Mouse (Mus musculus) layer of hippocampus, postnatal 36 days (tissue): ENCODE measurements around the gene Slc5a1. TPM values are rescaled to one million over a fixed set of nuclear protein-coding genes. Genes with fewer than 3 reads are reported as not detected.

Experiments
- DNase-seq, 2 experiments: peaks; one replicate each; pipeline ENCODE4 v3.0.0; 2022
- total RNA-seq, 2 experiments: library from RNA; stranded (reverse); gene quantifications; 2 replicates each; pipeline ENCODE4 v1.2.3; 2021

The Slc5a1 gene
- total RNA-seq, 2 experiments from 2014 or later = 0.12 TPM; not detected in 1

DNA sequence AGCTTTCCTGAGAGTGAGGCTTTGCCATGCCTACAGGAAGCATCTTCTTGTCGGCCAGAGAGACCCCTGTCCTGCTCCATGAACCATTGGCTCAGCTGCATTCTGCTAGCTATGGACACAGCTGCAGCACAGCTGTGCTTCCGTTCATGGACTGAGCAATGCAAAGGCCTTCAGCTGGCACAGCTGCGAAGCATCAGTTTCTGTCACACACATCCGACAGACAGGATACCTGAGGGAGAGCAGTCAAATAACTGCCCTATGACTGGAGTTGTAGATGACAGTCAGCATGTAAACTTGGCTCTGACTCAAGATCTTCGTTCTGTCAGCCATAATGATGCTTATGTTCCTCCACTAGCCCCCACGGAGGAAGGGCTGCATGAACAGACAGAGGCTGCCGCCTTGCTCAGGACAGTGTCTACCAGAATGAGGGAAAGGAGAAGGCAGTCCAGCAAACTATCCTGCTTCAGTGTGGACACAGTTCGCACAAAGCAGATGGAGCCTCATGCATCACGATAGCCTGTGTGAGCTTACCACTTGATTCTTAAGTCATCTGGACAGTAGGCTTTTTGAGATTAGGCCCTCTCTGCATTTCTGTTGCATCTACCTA is 91.3 kb downstream of the Slc5a1 start:
- no peak for DNase-seq

DNA sequence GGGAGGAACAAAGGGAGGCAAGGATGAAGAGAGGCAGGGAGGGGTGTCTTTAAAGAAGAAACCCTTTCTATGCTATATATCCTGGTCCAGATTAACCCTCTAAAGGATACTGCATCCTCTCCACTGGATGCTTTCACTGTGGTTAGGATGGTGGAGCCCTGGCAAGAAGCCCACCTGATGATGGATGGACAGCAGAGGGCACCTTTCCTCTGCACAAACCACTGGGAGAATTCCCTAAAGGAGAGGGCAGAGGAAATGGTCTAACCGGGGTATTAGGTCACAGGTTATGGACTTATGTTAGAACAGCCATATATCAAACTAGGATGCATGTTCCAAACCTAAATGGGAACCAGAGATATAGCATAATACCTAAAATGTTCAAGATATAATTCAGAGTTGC is 96.1 kb downstream of the Slc5a1 start:
- no peak for DNase-seq

DNA sequence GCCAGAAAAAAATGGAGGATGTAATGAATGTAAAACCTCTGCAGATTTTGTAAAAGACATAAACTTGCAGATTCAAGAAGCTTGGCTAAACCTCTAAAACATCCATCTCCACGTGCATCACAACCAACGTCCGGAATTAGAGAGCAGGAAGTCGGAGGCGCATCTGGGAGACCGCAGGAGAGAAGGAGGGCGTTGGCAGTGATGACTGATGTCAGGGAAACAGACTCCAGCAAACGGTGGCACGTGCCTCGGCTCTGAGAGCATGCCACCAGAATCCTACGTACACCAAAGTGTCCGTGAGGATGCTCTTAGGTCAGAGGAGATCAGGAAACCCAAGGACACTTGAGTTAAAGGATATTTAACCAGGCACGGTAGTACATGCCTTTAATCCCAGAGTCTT is 97.7 kb downstream of the Slc5a1 start:
- DNase-seq = no peak

DNA sequence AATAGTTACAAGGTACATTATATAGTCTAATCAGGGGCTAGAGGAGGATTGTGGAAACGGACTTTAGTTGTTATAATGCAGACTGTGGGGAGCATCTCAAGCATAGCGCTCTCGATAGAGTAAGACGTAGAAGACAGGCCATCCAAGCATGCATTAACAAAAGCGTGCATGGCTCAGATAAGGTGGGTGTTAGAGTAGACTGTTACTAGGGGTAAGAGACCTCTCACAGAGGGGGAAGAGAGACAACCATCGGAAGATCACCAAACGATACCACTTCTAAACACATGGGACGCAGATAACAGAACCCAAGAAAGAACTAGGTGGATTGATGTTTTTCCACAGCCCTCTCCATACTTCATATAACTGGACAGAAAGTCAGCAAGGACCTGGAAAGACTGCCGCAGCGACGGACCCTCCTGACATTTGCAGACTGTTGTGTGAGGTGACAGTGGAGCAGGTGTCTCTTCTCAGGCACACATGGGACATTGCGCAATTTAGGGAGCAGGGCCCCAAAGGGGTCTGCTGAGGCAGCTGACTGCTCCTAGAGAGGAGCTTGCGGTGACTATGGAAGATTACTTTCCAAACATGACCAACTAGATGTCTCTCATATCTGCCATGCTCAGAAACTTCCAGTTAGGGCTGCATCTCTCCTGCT is 98.6 kb downstream of the Slc5a1 start:
- no peak for DNase-seq

DNA sequence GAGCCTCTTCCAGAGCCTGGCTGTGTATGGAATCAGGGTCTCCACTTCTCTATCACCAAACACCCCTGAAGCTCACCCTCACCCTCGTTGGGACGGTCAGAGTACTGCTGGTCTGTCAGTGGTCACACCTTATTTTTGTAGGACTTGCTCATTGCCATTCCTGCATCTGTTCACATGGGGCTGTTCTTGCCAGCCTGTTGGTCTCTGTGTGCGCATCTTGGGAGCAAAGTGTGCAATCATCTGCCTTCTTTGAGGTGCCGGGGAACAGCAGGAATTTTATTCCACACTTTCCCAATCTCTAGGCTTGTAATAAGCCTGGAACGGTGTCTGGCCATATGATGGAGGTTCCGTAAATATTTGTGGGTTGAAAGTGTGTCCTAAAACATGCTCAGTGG is 99.1 kb downstream of the Slc5a1 start:
- DNase-seq = no peak

DNA sequence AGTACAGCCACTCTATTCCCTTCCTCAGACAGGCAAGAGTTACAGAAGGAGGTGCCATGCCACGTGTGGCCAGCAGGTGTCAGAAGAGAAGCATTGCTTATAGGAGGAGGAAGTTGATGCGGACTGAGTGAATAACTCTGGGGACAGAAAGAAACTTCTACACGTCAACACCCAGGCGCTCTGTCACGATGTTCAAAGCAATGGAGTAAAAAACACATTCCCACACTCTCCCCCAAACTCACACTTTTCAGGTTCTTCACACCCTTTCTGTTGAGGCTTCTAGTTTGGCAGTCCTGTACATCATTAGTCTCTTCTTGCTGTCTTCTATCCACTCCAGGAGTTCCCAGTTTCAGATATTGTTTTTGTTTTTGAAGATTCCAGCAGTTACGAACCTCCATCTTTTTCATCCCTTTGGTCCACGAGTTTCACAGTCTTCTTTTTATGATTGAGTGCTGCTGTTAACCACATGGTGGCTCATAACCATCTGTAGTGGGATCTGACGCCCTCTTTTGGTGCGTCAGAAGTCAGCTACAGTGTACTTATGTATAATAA is 99.7 kb downstream of the Slc5a1 start:
- DNase-seq = peak; percentile 73 to 78

DNA sequence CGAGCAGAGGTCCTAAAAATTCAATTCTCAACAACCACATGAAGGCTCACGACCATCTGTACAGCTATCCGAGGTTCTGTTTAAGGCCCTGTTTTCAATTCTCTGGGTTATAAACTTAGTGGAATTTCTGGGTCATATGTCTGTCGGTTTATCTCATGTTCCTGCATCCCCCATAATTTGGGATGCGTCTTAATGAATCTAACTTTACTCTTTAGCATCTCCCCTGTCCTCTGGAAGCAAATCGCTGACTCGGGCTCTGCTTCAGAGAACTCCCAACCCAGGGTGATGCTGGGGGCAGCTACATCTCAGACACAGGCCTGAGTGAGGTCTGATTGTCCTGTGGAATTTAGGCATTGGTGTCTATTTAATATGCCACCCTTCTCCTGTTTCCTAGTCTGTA is 100.3 kb downstream of the Slc5a1 start:
- DNase-seq = no peak

DNA sequence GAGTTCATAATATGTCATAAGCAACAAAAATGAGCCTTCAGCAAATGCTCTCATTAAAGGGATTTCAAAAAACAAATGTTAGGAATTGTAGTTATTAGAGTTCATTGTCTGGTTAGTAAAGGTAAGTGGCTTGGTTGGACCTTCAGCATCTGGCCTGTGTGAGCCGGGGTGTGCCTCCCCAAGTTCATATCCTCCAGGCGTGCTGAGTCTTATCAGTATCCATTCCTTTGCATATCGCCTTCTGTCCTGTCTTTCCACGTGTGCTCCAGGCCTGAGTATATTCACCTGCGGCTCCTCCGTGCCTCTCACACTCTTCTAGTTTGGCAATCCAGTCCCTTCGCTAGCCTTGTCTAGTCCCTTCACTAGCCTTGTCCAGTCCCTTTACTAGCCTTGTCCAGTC is 102.3 kb downstream of the Slc5a1 start:
- no peak for DNase-seq

DNA sequence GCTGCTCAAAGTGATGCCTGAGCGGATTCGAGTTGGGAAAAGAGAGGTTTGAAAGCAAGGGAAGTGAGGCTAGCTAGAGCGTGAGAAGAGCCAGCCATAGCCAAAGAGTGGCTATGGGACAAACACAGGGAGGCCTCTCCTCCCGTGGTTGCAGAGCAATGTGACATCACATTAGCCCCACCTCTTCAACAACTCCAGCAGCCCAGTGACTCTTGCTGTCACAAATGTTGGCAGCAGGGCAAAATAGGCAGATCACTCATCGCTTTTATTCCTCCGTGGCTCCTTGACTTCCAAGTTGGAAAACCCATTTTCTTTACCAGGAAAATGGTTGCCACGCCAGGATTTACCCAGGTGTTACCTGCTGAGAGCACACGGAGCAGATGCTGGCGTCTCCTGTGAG is 103.1 kb downstream of the Slc5a1 start:
- no peak for DNase-seq

DNA sequence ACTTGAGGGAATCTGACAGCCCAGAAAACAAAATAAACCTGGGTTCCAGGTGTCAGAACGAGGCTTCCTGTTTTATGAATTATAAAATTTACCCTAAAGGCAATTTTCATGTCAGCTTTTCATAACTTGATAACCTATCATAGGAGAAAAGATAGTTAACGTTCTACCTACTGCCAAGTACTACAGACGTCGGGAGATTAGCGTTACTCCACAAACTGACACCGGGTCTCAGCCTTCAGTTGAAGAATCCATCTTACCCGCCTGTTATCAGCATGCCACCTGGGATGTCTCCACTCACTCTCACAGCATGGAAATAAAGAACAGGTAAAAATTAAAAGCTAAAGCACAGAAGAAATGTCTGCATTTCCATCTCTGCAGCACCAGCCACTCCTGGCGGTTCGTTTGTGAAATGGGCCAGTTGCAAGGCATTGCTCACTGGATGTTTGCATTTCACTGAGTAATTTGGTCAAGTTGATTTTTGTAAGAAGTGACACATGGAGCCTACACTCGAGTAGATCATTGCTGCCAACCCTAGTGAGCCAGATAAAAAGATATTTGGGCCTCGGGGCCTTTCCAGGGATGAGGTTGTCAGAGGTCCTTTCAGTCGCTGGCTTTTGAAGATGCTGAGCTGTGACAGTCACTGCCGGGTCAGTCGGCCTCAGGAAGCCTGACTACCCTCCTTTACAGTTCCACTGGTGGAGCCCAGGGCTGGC is 104.7 kb downstream of the Slc5a1 start:
- DNase-seq = no peak

DNA sequence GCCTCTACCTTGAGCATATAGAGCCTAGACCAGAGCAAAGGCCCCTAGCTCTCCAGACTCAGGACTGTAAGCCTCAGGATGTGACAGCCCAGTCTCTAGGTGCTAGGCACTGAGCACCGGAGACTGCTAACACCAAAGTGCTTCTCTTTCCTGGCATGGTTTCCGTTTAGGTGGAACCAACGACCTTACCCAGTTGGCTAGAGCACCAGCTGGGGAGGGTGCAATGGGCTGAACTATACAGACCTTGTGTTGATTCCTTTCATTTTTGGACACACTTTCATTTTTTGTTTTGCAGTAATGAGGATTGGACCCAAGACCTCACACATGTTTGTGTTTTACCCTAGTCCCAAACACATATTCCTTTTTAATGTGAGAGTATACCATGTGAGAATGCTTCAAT is 106.5 kb downstream of the Slc5a1 start:
- DNase-seq = no peak

DNA sequence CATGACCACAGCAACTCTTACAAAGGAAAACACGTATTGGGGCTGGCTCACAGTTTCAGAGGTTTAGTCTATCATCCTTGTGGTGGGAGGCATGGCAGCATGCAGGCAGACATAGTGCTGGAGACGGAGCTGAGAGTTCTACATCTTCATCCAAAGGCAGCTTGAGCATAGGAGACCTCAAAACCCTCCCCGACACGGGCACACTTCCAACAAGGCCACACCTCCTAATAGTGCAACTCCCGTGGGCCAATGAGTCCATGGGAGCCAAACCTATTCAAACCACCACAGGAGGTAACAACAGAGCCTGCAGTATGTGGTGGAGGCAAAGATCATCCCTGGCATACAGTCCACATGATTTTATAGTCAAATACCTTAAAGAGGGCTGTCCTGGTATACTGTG is 107.2 kb downstream of the Slc5a1 start:
- DNase-seq = no peak

Other genes starting within 250 kb of the Slc5a1 start
- 10 to 100 TPM; 54.6 to 58.2 TPM for gene Prr14l, start 250.0 kb upstream of the Slc5a1 start, total RNA-seq
- gene Depdc5, start 240.5 kb upstream of the Slc5a1 start, total RNA-seq = 10 to 100 TPM; 64.3 to 69.0 TPM
- 1,000 to 10,000 TPM; 1,183 to 1,342 TPM for gene Ywhah, start 85.4 kb upstream of the Slc5a1 start, total RNA-seq
- gene Spon2, start 114.2 kb downstream of the Slc5a1 start, total RNA-seq = under 1 TPM; 0.37 to 0.40 TPM
- gene Ctbp1, start 170.8 kb downstream of the Slc5a1 start, total RNA-seq = 100 to 1,000 TPM; 276 to 303 TPM
- gene Maea, start 231.3 kb downstream of the Slc5a1 start, total RNA-seq = 10 to 100 TPM; 97.2 to 99.3 TPM